Mouse (Mus musculus) E14TG2a.4 (cell line): ENCODE measurements at regions not wholly inside any gene's neighbourhood (a gene's known extent, or its start where the extent isn't known, plus 50 kb on each side); places are given as distances from the start of the nearest gene placed in this dataset.

Experiments
- H3K27me3 ChIP-seq: 2 replicates; pipeline ENCODE4 v1.6.1; 2014; ENCODE audit warnings: low read length, control low read depth; ENCODE audit not compliant: insufficient read depth
- H3K36me3 ChIP-seq: 2 replicates; pipeline ENCODE4 v1.6.1; 2014; ENCODE audit warnings: low read length, control low read depth; ENCODE audit not compliant: insufficient read depth
- H3K4me1 ChIP-seq: replicated peaks from 2 replicates; pipeline ENCODE4 v1.6.1; 2014; ENCODE audit warnings: low read depth, low read length, control low read depth
- H3K4me3 ChIP-seq: replicated peaks from 2 replicates; pipeline ENCODE4 v1.5.1; 2014; ENCODE audit warnings: mild to moderate bottlenecking, low read length
- H3K9me3 ChIP-seq: 2 replicates; pipeline ENCODE4 v1.6.1; 2014; ENCODE audit warnings: low read length, control low read depth
- CTCF ChIP-seq: conservative IDR thresholded peaks from 2 replicates; pipeline ENCODE4 v1.5.1; 2014; ENCODE audit warnings: low read length
- NANOG ChIP-seq: IDR thresholded peaks from 2 replicates; pipeline ENCODE4 v1.6.1; 2014; ENCODE audit warnings: borderline replicate concordance, low read length, mixed read lengths
- POU5F1 ChIP-seq: IDR thresholded peaks from 2 replicates; pipeline ENCODE4 v1.6.1; 2014; ENCODE audit warnings: low read length, borderline replicate concordance

- H3K9me3 ChIP-seq: no peaks in the 10 kb centered on the region
- H3K36me3 ChIP-seq: no peaks in the 10 kb centered on the region
- TF ChIP-seq NANOG (no peak), POU5F1 (no peak), CTCF (no peak)
- H3K4me1 ChIP-seq: no peaks in the 10 kb centered on the region
- H3K27me3 ChIP-seq: no peaks in the 10 kb centered on the region
- H3K4me3 ChIP-seq: no peak overlapping the region
Observed at GRCm38 (mm10) chr16:77236021-77236420, 222.5 kb downstream of the Usp25 start.

GRCm38 (mm10) chr16:77235449-77235848 lies 221.9 kb downstream of the Usp25 start:
- no peaks in the 10 kb centered on the region for H3K4me1 ChIP-seq
- H3K9me3 ChIP-seq: peaks cover 2% of the 10 kb centered on the region
- H3K27me3 ChIP-seq: no peaks in the 10 kb centered on the region
- TF ChIP-seq NANOG: no peak
- no peak for TF ChIP-seq POU5F1
- no peak for TF ChIP-seq CTCF
- no peaks in the 10 kb centered on the region for H3K36me3 ChIP-seq
- H3K4me3 ChIP-seq: no peak overlapping the region
